Mouse (Mus musculus): Measurements from ENCODE around the gene Tex36. TPM values are rescaled to one million over a fixed set of nuclear protein-coding genes. Genes with fewer than 3 reads are reported as not detected.

The Tex36 gene
- polyA plus RNA-seq, 2 experiments: not detected

GRCm38 (mm10) chr7:133591750-133592149 lies 10.2 kb downstream of the Tex36 start:
- no peak for TF ChIP-seq POLR2A (IDR thresholded peaks at IDR 0.05; ENCODE audit: borderline replicate concordance, extremely low read depth, insufficient read depth, insufficient read length)

GRCm38 (mm10) chr7:133583216-133583615 lies 18.7 kb downstream of the Tex36 start:
- DNase-seq (ENCODE audit: low spot score): no peak
- Histone ChIP-seq H3K4me3 (replicated peaks; ENCODE audit: low read length) (no peak overlapping the region), H3K27ac (replicated peaks; ENCODE audit: low read depth, low read length) (no peak overlapping the region)

More at GRCm38 (mm10) chr7:133591750-133592149, 10.2 kb downstream of the Tex36 start:
- no peak overlapping the region for H3K4me2 ChIP-seq (replicated peaks; ENCODE audit: low read depth, low read length, severe bottlenecking)
- H3K36me3 ChIP-seq (ENCODE audit: control insufficient read depth, insufficient read depth, low read length): no peaks in the 10 kb centered on the region
- no peak overlapping the region for H3K9ac ChIP-seq (ENCODE audit: low read depth, low read length, severe bottlenecking)
- H3K27ac ChIP-seq (replicated peaks; ENCODE audit: low read depth, low read length): no peak overlapping the region
- WGBS: 90% methylated on average over 1 of the region's 1 CpGs
- H3K27me3 ChIP-seq (ENCODE audit: control insufficient read depth, insufficient read depth, low read length): no peaks in the 10 kb centered on the region
- H3K4me1 ChIP-seq (ENCODE audit: control insufficient read depth, insufficient read depth, low read length): no peaks in the 10 kb centered on the region
- ATAC-seq (ENCODE audit: low FRiP score, low read depth): no peak
- no peak overlapping the region for H3K4me3 ChIP-seq (replicated peaks; ENCODE audit: low read length)
- no peaks in the 10 kb centered on the region for H3K9me3 ChIP-seq (ENCODE audit: control insufficient read depth, low read length)
- no peak for DNase-seq (ENCODE audit: low spot score)

GRCm38 (mm10) chr7:133580296-133580640 lies 21.7 kb downstream of the Tex36 start:
- no peak overlapping the region for H3K4me3 ChIP-seq (replicated peaks; ENCODE audit: low read length)
- TF ChIP-seq POLR2A (IDR thresholded peaks at IDR 0.05; ENCODE audit: borderline replicate concordance, extremely low read depth, insufficient read depth, insufficient read length): no peak
- H3K4me2 ChIP-seq (replicated peaks; ENCODE audit: low read depth, low read length, severe bottlenecking): no peak overlapping the region
- DNase-seq (ENCODE audit: low spot score) (no peak), ATAC-seq (ENCODE audit: low FRiP score, low read depth) (no peak)
- WGBS: 90% methylated on average over 4 of the region's 4 CpGs
- no peaks in the 10 kb centered on the region for H3K36me3 ChIP-seq (ENCODE audit: control insufficient read depth, insufficient read depth, low read length)
- no peak overlapping the region for H3K27ac ChIP-seq (replicated peaks; ENCODE audit: low read depth, low read length)
- H3K9ac ChIP-seq (ENCODE audit: low read depth, low read length, severe bottlenecking): no peak overlapping the region
- H3K27me3 ChIP-seq (ENCODE audit: control insufficient read depth, insufficient read depth, low read length): no peaks in the 10 kb centered on the region
- no peaks in the 10 kb centered on the region for H3K9me3 ChIP-seq (ENCODE audit: control insufficient read depth, low read length)
- no peaks in the 10 kb centered on the region for H3K4me1 ChIP-seq (ENCODE audit: control insufficient read depth, insufficient read depth, low read length)

More at GRCm38 (mm10) chr7:133583216-133583615, 18.7 kb downstream of the Tex36 start:
- TF ChIP-seq POLR2A (IDR thresholded peaks at IDR 0.05; ENCODE audit: borderline replicate concordance, extremely low read depth, insufficient read depth, insufficient read length): no peak
- H3K36me3 ChIP-seq (ENCODE audit: control insufficient read depth, insufficient read depth, low read length): no peaks in the 10 kb centered on the region
- ATAC-seq (ENCODE audit: low FRiP score, low read depth): no peak
- no peaks in the 10 kb centered on the region for H3K27me3 ChIP-seq (ENCODE audit: control insufficient read depth, insufficient read depth, low read length)
- no peaks in the 10 kb centered on the region for H3K4me1 ChIP-seq (ENCODE audit: control insufficient read depth, insufficient read depth, low read length)
- H3K9me3 ChIP-seq (ENCODE audit: control insufficient read depth, low read length): no peaks in the 10 kb centered on the region
- H3K9ac ChIP-seq (ENCODE audit: low read depth, low read length, severe bottlenecking): no peak overlapping the region
- H3K4me2 ChIP-seq (replicated peaks; ENCODE audit: low read depth, low read length, severe bottlenecking): no peak overlapping the region
- WGBS: 79% methylated on average over 6 of the region's 6 CpGs

- no peak for TF ChIP-seq POLR2A (IDR thresholded peaks at IDR 0.05; ENCODE audit: borderline replicate concordance, extremely low read depth, insufficient read depth, insufficient read length)
- no peak for ATAC-seq (ENCODE audit: low FRiP score, low read depth)
- no peak for DNase-seq (ENCODE audit: low spot score)
- Histone ChIP-seq H3K27ac (replicated peaks; ENCODE audit: low read depth, low read length) (no peak overlapping the region), H3K9ac (ENCODE audit: low read depth, low read length, severe bottlenecking) (no peak overlapping the region), H3K9me3 (ENCODE audit: control insufficient read depth, low read length) (no peaks in the 10 kb centered on the region), H3K4me2 (replicated peaks; ENCODE audit: low read depth, low read length, severe bottlenecking) (no peak overlapping the region), H3K27me3 (ENCODE audit: control insufficient read depth, insufficient read depth, low read length) (no peaks in the 10 kb centered on the region), H3K4me1 (ENCODE audit: control insufficient read depth, insufficient read depth, low read length) (no peaks in the 10 kb centered on the region), H3K36me3 (ENCODE audit: control insufficient read depth, insufficient read depth, low read length) (no peaks in the 10 kb centered on the region), H3K4me3 (replicated peaks; ENCODE audit: low read length) (no peak overlapping the region)
- 73% methylated on average over 20 of the region's 20 CpGs for WGBS
Observed at GRCm38 (mm10) chr7:133579491-133580295, 22.3 kb downstream of the Tex36 start.

GRCm38 (mm10) chr7:133576825-133577224 lies 25.1 kb downstream of the Tex36 start:
- Histone ChIP-seq H3K4me3 (replicated peaks; ENCODE audit: low read length) (no peak overlapping the region), H3K9me3 (ENCODE audit: control insufficient read depth, low read length) (no peaks in the 10 kb centered on the region), H3K27ac (replicated peaks; ENCODE audit: low read depth, low read length) (no peak overlapping the region), H3K4me2 (replicated peaks; ENCODE audit: low read depth, low read length, severe bottlenecking) (no peak overlapping the region), H3K9ac (ENCODE audit: low read depth, low read length, severe bottlenecking) (no peak overlapping the region), H3K36me3 (ENCODE audit: control insufficient read depth, insufficient read depth, low read length) (no peaks in the 10 kb centered on the region), H3K27me3 (ENCODE audit: control insufficient read depth, insufficient read depth, low read length) (no peaks in the 10 kb centered on the region), H3K4me1 (ENCODE audit: control insufficient read depth, insufficient read depth, low read length) (no peaks in the 10 kb centered on the region)
- WGBS: 44% methylated on average over 4 of the region's 4 CpGs
- no peak for TF ChIP-seq POLR2A (IDR thresholded peaks at IDR 0.05; ENCODE audit: borderline replicate concordance, extremely low read depth, insufficient read depth, insufficient read length)
- DNase-seq (ENCODE audit: low spot score) (no peak), ATAC-seq (ENCODE audit: low FRiP score, low read depth) (no peak)

Data from limb, embryonic 14.5 days (tissue).